ENCODE assay signal across 23 mouse cellular contexts in genomic region chr16:43402888-43403287, GRCm38 (mm10).
DNase-seq lines count a peak whose midpoint lies in the region; ATAC-seq and TF ChIP-seq lines count a peak whose summit lies in the region.
"Had no signal": no experiment of that assay in that cellular context is flagged by ENCODE, and none has a peak within 500 bp of the region (broad histone marks: within the 10 kb centered on the region; RNA-seq: fewer than 3 reads in every experiment).

No protein-coding gene starts in this region.

- no peak overlapping the region for H3K9ac ChIP-seq in lung, postnatal 0 days (replicated peaks; ENCODE audit: low read depth)
- H3K9ac ChIP-seq: embryonic facial prominence, embryonic 15.5 days; heart, embryonic 15.5 days; hindbrain, embryonic 15.5 days had no signal

- TF ChIP-seq POLR2A in kidney, adult 2 months (IDR thresholded peaks at IDR 0.05; ENCODE audit: low read depth, low read length): no peak

- H3K4me2 ChIP-seq in lung, postnatal 0 days (replicated peaks; ENCODE audit: low read depth, low read length): no peak overlapping the region
- H3K4me2 ChIP-seq: embryonic facial prominence, embryonic 15.5 days; heart, embryonic 11.5 days; heart, embryonic 15.5 days; hindbrain, embryonic 15.5 days had no signal

- no peaks in the 10 kb centered on the region for H3K9me3 ChIP-seq in lung, postnatal 0 days (ENCODE audit: low read length)
- H3K9me3 ChIP-seq: embryonic facial prominence, embryonic 15.5 days; forebrain, embryonic 10.5 days; heart, embryonic 15.5 days; hindbrain, embryonic 10.5 days; hindbrain, embryonic 15.5 days had no signal

- TF ChIP-seq EP300 in lung, postnatal 0 days (IDR thresholded peaks at IDR 0.05): no peak

- H3K27me3 ChIP-seq in kidney, adult 2 months (replicated peaks; ENCODE audit: control insufficient read depth, insufficient read depth, low read length): no peaks in the 10 kb centered on the region
- H3K27me3 ChIP-seq in lung, postnatal 0 days (replicated peaks; ENCODE audit: insufficient read depth, low read length): no peaks in the 10 kb centered on the region
- H3K27me3 ChIP-seq: embryonic facial prominence, embryonic 15.5 days; heart, embryonic 15.5 days; hindbrain, embryonic 15.5 days had no signal

- no peaks in the 10 kb centered on the region for H3K36me3 ChIP-seq in kidney, adult 2 months (ENCODE audit: control insufficient read depth, insufficient read depth, low read length)
- no peaks in the 10 kb centered on the region for H3K36me3 ChIP-seq in lung, postnatal 0 days (ENCODE audit: insufficient read depth, low read length)
- H3K36me3 ChIP-seq: embryonic facial prominence, embryonic 15.5 days; forebrain, embryonic 10.5 days; heart, embryonic 15.5 days; hindbrain, embryonic 10.5 days; hindbrain, embryonic 15.5 days had no signal

- DNase-seq in kidney, adult 2 months: peak; percentile 45
- no peak for DNase-seq in kidney, postnatal 4 days
- DNase-seq in kidney, postnatal 14 days: peak; percentile 28
- DNase-seq in kidney, adult 11 months: no peak
- DNase-seq in lung, postnatal 0 days (ENCODE audit: low spot score): peak; percentile 21
- no peak for DNase-seq in lung, postnatal 4 days
- DNase-seq in adipocyte (ENCODE audit: low spot score): peak; percentile 65
- no peak for DNase-seq in right cerebral cortex, postnatal 4 days
- DNase-seq: adrenal gland, adult 8-10 months; adrenal gland, postnatal 36 days; cerebellum, adult 11 months; cerebellum, adult 8-10 months; cerebellum, postnatal 14 days; embryo, embryonic 11 days; heart, postnatal 14 days had no signal

- ATAC-seq in lung, postnatal 0 days: no peak
- ATAC-seq: forebrain, embryonic 14.5 days had no signal

- no peak overlapping the region for H3K4me3 ChIP-seq in kidney, adult 2 months (ENCODE audit: insufficient read depth, low read depth, low read length)
- no peak overlapping the region for H3K4me3 ChIP-seq in lung, postnatal 0 days (ENCODE audit: low read depth, low read length)
- H3K4me3 ChIP-seq: embryonic facial prominence, embryonic 15.5 days; erythroblast, embryonic 14.5 days; forebrain, embryonic 10.5 days; heart, embryonic 15.5 days; hindbrain, embryonic 10.5 days; hindbrain, embryonic 15.5 days had no signal

- peaks cover 8% of the 10 kb centered on the region; the same call in 1 of the 2 replicates for H3K4me1 ChIP-seq in kidney, adult 2 months (ENCODE audit: control insufficient read depth, insufficient read depth, low read length)
- no peaks in the 10 kb centered on the region for H3K4me1 ChIP-seq in lung, postnatal 0 days (ENCODE audit: insufficient read depth, low read depth, low read length)

- 55% methylated on average over 4 of the region's 4 CpGs for WGBS in kidney, adult 2 months
- whole genome bisulfite sequencing in lung, postnatal 0 days: 58% methylated on average over 4 of the region's 4 CpGs

- H3K27ac ChIP-seq in kidney, adult 2 months (ENCODE audit: insufficient read depth, low read depth, low read length): no peak overlapping the region
- H3K27ac ChIP-seq in lung, postnatal 0 days (ENCODE audit: low read length): no peak overlapping the region
- H3K27ac ChIP-seq: embryonic facial prominence, embryonic 15.5 days; forebrain, embryonic 10.5 days; heart, embryonic 15.5 days; hindbrain, embryonic 10.5 days; hindbrain, embryonic 15.5 days had no signal

- no peak for TF ChIP-seq CTCF in kidney, adult 2 months (conservative IDR thresholded peaks at IDR 0.05; ENCODE audit: insufficient read depth, insufficient read length, low read depth, low read length)
- no peak for TF ChIP-seq CTCF in lung, postnatal 0 days (IDR thresholded peaks at IDR 0.05)

Comparison
In these comparisons a context has a peak if more than half of its experiments do, and no peak if none do; other contexts are left out.
1. DNase-seq: peak in kidney, adult 2 months (single experiment), kidney, postnatal 14 days (single experiment), lung, postnatal 0 days (single experiment) and adipocyte (single experiment); none in kidney, postnatal 4 days (0 of 2), kidney, adult 11 months (single experiment), lung, postnatal 4 days (0 of 2) and right cerebral cortex, postnatal 4 days (single experiment).